Mouse (Mus musculus) adrenal gland, adult (tissue): ENCODE data around the gene Fam71e2.

ENCODE experiments used
- DNase-seq, 2 experiments: peaks; one replicate each; pipeline ENCODE4 v3.0.0; 2022 to 2023; ENCODE audit warnings: low spot score in 1 of 2; ENCODE audit not compliant: inconsistent age in 2 of 2

Gene Fam71e2

DNA sequence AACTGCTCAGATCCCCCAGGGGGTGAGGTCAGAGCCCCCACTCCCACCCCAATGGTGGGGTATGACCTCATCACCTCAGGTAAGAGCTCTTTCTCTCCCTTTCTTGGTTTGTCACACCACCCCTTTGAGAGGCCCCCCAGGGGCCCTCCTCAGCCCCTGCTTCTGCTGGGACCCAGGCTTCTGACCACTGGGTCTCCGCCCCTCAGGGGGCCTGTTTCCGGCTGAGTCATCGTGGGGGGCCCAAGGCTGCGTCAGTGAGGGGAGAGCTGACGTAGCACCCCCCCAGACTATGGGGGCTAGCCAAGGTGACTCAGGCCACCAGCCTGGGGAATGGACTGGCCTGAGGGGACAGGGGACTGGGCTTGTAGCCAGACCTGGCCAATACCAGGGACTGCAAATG is 8.8 kb upstream of the Fam71e2 start:
- DNase-seq, result no peak

DNA sequence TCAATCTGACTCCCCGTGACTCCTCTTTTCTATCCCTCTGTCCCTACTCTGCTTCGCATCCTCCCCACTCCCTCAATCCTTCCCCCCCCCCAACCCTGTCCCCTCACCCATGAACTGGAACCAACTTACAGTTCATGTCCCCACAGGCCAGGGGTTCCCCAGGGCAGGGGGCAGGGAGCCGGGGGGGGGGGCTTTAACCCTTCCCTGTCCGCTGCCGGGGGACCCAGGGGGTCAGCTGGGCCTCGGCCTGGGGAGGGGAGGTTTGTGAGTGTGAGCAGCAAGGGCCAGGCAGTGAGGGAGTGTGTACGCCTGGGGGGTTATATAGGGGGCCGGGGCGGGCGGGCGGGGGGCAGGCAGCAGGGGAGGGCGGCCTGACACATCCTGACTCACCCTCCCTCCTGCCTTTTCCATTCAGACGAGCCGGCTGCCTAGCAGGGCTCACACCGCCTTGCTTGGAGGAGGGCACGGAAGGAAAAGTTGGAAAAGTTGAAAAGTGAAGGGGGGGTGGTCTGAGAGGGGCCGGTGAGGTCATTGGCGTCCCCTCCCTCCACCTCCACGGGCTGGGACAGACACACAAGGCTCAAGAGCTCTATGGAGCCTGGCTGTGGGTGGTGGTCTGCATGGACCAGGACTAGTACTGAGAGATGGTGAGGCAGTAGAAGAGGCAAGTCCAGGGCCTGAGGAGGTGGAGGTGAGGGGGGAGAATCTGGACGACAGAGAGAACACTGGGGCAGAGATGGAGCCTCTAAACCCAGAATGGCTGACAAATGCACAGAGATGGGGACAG is 6.9 kb upstream of the Fam71e2 start:
- DNase-seq, result no peak

DNA sequence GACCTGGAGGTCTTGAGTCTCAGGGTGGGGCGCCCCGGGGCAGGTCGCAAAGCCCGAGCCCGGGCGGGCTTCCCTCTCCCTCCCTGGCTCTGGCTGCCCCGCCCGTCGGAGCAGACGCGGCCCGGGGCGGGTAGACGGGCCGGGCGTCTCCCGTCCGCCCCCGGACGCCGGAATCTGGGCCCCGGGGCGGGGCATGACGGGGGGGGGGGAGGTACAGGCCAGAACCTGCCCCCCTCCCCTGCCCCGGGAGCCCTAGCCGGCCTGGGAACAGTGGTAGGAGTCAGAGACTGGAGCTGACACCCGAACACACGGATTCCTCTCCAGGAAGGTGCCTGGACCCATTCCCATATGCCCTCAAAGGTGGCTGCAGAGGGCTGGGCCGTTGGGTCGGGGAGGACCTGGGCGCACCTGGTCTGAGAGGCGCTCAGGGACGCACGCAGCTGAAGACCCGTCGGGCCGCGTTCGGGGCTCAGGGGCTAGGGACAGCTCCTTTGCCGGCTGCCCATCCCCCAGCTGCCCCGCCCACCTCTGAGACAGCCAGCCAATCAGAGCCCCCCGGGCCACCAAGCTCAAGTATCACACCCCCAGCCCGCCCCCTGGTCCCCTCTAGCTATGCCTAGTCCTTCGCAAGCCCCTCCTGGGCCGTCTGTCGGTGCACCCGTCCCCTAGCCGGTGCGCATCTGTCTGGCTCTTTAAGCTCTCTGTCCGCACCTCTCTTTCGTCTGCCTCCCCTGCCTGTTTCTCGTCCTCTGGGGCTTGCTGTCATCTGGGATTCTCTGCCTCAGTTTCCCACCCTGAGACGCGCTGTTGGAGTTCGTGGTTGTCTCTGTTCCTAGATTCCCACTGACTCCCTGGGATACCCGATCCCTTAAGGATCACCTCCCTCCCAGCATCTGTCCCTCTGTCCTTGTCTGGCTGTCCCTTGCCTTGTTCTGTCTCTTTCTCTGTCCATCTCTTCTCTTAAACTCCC is 6.0 kb upstream of the Fam71e2 start:
- DNase-seq, result peak; percentile 59 to 77

DNA sequence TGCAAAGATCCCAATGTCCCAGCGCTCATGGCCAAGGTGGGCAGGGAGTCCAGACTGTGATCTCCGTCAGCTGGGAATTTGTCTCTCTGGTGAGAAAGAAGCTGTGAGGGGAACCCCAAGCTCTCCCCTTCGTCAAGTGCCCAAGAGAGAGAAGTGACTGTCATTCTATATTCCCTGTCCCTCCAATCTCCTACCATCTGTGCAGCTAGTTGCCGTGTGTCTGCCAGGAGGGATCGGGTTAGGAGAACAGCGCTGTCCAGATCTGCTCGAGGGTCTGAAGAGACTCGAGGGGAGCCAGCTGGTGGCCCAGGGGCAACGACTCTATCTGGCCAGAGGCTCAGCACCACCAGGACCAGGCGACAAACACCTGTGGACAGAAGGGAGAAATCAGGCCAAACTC is 5.0 kb upstream of the Fam71e2 start:
- DNase-seq, result no peak

DNA sequence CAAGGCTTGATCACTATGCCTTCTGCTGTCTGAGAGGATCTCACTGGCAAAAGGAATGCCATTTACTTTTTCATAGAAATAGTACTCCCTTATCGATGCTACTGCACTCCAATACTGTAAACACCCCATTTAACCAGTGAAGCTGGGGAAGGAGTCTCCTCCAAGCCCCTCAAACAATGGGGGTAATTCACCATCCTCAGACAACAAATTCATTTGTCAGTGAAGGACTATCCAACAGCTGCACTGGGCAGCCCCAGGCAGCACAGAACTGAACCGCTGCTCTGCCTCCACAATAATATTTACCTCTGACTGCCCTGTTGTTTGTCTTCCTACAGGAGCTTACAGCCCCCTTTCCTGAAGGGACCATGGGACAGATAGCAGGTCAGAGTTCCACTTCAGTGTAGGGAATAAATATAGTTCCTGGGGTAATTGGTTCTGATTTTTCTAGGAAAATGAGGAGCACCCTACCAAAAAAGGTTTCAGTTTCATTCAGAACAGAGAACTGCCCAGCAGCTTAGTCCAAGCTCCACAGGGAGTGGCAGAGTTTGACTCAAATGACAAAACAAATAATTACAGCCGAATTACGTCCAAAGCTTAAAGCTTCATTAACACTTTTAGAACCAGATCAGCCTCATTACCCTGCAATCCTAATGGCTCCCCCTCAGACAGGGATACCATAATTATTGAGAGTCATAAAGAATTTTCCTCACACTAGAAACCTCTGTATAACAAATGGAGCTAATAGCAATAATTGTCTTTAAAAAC is 6.0 kb downstream of the Fam71e2 start:
- DNase-seq, result no peak

DNA sequence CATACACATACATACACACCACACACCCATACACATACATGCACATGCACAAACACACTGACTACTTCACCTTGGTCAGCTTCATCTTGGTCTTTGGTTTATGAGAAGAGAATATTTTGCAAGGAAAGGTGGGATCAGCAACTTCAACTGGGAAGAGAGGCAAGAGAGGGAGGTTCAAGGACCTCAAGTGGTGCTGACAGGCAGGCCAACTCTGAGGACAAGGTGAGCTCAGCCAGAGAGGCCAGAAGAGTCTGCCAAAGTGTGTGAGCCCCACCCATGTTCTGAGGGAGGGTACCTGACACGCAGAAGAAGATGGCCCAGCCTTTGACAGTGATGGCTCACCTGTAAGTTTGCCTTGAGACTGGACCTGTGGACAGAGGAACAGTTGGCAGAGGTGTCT is 11.4 kb downstream of the Fam71e2 start:
- DNase-seq, result no peak

DNA sequence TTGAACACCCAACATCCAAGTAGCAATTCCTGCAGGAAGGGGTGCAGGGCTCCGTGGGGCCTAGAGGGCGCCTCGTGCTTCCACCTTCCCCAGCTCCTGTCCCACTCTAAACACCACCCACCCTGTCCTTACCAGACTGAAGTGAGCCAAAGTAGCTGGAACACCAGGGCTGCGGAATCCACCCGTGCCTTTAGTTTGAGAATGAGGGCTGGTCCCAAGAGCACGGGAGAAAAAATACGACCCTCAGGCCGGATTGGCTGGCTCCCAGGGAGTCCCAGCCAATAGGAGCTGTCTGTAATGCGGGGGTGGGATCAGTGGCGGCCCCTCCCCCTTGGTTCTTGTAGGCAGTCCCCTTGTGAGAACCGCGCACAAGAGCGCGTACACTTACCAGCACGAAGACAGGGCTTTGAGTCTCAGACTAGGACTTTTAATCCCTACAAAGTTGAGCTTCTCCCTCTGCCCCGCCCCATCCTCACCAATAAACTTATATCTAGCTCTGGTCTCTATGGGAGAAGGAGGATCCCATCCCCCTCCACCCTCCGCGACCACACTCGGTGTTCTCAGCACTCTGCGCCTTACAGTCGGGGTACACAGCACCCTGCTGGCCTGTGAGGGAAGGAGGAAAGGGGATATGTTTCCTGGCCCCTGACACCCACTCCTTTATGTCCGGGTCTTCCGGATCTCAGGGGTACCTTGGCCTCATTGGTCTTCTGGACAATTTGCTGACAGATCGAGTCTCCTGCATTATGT is 18.1 kb downstream of the Fam71e2 start, which contains the start of gene Cox6b2:
Gene Cox6b2 (minus strand): TSS at position 274 of the 750 bp plus-strand sequence.
- DNase-seq, result peak; percentile 70 to 84

DNA sequence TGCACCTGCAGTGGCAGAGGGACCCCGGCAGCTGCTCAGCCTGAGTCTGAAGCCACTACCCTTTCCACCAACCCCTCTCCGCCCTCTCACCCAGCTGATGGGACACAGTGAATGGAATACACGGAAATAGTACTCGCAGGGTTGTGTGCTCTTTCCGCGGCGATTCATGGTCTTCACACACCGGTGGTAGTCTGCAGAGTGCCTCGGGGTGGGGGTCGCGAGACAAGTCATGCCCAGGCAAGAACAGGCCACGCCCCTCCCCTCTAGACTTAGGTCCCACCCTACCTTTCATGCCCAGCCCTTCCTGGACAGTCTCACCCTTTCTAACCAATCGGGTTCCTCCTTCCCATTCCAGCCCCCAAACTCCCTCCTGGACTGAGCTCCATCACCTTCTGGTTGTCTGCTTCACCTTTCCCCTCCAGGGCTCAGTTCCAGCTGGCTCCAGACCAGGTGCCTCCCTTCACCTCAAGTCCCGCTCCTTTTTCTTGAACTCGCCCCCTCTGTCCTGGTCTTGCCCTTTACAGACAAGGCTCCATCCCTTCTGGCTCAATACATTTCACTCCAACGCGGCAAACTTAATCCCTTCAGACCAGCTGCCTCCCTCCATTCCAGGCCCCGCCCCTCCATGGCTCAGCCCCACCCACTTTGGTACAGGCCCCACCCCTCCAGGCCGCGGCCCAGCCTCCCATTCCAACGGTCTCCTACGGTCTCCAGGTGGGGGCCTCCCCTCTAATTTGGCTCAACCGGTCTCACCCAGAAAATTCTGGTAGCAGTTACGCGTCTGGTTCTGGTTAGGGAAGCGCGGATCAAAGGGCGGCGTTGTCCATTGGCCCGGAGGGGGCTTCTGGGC is 18.9 kb downstream of the Fam71e2 start:
- peak in 1 of 2 experiments; percentile 78 for DNase-seq

DNA sequence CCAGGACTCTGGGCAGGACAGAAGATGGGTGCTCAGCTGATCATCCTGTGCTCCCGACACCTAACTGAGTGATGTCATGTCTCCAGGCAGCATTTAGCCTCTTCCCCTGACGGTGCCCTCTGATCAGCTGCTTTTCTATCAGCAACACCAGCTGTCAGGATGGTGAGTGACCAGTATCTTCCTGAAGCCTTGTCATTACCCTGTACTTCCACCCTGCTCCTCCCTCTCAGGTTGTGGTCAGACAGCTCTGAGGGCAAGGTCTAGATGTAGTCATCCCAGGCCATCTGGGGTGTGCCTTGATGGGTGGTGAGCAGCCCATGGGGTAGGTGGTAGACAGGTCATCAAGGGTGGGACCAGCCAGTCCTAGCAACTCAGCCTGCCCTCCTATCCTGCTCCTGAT is 21.9 kb downstream of the Fam71e2 start:
- DNase-seq, result no peak

DNA sequence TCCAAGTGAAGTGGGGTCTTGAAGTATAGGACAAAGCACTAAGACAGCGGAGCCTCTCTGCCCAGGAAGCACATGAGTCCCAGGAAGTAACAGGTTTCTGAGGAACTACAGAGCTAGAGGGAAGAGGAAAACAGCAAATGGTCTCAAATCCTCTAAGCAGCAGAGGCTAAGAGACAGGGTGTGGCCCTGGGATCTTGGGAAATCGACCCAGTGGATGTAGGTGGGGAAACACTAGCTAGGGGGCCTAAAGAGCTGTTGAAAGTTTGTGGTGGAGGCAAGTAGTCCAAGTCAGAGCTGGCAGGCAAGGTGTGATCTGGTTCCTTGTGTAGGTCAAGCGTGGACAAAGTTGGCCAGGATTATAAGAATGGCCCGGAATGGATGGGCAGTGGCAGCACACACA is 22.8 kb downstream of the Fam71e2 start:
- DNase-seq, result no peak

DNA sequence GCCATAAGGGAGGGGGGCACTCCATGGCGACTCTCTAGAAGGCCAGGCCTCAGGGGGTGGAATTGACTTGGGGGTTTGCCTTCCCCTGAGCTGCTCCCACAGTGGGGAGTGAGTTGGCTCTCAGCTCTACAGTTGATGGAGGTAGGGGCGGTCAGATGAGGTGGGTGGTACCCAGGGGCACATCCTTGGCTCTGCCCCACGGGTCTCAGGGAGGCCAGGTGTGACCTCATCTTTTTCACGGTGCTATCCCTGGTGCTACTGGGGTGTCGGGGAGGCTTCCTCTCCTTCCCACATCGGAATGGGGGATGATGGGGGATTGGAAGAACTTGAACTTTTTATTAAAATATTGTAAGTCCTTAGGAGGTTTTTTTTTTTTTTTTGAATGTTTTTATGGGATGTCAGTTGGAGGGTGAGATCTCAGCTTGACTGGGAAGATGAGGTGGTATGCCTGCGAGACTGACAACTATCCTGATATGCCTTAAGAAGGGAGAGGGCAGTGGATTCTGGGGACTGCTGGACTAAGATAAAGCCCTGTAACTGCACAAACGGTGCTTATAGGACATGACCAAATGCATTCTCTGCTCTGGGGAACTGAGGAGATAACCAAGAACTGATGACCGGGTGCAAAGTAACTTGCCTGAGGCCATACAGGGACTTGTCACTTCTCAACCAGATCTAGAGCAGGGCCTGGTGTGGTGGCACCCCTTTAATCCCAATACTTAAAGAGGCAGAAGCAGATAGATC is 23.8 kb downstream of the Fam71e2 start:
- no peak for DNase-seq

DNA sequence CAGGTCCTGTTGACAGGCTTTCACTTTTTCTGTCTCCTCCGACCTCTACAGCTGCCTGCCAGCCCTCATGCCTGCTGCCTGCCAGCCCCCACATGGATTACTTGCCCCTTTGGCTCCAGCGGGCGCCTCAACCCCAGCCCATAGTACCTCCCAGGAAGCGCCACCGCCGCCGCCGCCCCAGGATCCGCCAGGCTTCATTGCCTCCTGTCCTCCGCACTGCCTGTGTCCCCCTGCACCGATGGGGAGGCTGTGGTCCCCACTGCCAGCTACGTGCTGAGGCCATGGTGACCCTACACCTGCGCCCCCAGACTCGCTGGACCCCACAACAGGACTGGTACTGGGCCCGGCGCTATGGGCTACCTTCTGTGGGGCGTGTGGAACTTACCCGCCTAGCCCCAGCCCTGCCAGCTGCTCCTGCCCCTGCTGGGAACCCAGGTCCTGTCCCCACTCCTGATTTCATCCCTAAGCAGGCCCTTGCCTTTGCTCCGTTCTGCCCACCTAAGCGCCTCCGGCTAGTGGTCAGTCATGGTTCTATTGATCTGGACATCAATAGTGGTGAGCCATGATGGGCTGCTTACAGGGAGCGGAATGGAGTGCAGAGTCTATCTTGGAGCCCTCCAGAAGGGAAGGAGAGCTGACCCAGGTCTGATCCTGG is 24.6 kb downstream of the Fam71e2 start:
- no peak for DNase-seq

DNA sequence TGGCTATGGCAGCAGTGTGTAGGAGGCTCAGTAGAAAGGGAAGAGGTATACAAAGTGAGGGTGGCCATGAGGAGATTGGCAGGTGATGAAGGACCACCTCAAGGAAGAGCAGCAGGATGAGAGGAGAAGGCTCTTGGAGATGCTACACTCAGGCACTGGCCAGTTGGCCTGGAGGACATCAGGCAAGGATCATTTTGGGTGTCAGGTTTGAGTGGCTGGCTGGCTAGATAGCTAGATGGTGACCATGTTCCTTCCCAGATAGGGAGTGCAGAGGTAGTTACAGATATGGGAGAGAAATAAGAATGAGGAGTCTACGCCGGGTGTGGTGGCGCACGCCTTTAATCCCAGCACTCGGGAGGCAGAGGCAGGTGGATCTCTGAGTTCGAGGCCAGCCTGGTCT is 26.2 kb downstream of the Fam71e2 start:
- DNase-seq, result no peak

DNA sequence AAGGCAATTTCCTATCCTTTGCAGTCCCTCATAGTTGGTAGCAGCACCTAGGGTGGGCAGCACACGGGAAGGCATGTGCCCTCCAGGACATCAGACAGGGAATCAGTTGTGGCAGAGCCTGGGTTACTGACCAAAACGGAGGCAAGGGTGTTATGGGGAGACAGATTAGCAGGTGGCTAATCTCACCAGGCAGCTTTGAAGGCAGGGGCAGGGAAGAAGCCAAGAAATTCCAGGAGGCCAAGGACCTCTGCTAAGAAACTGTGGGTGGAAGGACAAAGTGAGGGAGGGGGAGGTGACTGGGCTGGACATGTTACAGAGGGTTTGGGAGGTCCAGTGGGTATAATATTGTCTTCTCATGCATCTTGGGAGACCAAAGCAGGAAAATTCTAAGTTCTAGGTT is 27.7 kb downstream of the Fam71e2 start:
- no peak for DNase-seq

DNA sequence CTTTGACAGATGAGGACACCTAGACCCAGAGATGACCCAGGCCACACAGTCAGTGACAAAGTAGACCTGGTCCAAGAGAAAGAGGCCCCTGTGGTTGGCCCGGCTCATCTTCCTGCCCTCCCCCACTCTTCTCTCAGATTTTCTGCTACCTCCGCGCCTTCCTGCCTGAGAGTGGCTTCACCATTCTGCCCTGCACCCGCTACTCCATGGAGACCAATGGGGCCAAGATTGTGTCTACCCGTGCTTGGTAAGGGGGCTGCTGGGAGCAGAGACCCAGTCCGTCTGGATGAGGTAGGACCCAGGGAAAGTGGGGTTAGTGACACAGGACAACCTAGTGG is 28.7 kb downstream of the Fam71e2 start:
- DNase-seq, result no peak

DNA sequence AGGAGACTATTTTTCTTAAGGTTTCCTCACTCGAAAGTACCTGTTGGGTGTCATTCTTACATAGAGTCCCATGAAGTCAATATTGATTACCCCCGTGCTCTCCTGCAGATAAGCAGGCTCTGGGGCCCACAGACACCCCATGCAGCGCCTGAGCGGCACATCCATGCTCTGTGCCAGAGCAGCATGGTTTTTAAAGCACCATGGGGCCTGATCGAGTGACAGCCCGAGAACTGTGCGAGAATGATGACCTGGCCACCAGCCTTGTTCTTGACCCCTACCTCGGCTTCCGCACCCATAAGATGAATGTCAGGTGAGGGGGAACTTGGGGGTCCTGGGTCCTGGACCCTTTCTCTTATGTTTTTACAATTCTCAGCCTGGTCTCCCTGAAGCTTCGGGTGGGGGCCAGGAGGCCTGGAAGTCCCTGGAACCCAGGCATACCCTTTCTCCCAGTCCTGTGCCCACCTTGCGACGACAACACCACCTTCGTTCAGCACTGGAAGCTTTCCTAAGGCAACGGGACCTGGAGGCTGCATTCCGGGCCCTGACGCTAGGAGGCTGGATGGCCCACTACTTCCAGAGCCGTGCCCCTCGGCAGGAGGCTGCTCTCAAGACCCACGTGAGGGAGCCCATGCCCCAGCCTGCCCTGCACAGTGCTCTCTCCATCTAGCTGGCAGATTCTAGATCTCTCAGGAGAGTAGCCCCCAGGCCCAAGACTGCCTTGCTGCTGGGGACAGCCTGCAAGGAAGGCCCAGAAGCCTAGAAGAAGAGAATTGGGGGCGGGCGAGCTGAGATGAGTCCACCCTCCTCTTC is 29.2 kb downstream of the Fam71e2 start:
- DNase-seq, result no peak

DNA sequence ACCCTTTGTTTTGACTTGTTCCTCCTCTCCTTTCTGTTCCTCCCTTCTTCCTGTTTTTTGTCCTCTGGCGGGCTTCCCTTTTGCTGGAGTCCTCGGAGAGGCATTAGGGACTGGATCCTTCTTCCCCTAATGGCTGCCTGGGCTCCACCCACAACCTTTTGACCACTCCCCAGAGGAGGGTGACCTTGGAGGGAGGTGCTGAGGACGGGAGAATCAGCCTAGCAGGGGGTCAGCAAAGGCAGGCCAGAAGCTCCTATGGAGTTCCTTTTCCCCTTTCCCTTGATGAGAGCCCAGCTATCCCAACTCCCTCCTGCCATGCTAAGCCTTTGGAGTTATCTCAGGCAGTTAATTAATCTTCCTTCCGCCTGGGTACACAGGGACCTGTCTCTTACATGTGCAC is 30.0 kb downstream of the Fam71e2 start:
- DNase-seq, result peak; percentile 63 to 87

DNA sequence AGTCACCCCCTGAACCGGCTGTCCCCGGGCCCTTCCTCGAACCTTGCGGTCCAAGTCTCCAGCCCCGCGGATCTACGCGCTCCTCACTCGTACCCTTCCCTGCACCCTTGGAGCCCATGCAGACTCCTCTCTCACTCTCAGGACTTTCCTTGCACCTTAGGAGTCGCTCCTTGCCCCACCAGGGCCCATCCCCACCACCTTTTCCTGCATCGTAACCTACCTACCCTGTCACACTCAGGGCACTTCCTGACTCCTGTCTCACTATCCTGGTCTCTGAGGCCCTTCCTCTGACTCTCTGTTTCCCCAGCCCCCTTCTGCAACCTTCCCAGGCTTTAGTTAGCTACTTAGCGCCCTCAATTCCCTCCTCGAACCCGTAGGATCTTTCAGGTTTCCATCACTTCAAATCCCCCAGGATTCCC is 30.8 kb downstream of the Fam71e2 start:
- DNase-seq, result no peak
